Mouse (Mus musculus) brain, embryonic 14.5 days (tissue): ENCODE results near the gene Icam1.

Experiments used
- CTCF ChIP-seq: fragments of 200-500 bp; IDR thresholded peaks from 2 replicates; pipeline ENCODE4 v1.5.1; 2012; ENCODE audit warnings: inconsistent platforms, mild to moderate bottlenecking, moderate library complexity, borderline replicate concordance; ENCODE audit not compliant: insufficient read depth, insufficient read length; ENCODE audit errors: extremely low read depth
- POLR2A ChIP-seq: fragments of 200-500 bp; IDR thresholded peaks from 2 replicates; pipeline ENCODE4 v1.6.1; 2012; ENCODE audit warnings: mild to moderate bottlenecking, inconsistent platforms, borderline replicate concordance; ENCODE audit not compliant: poor library complexity, insufficient read depth, insufficient read length, severe bottlenecking; ENCODE audit errors: extremely low read depth

GRCm38 (mm10) chr9:21039779-21040178, 24.0 kb downstream of the Icam1 start:
- TF ChIP-seq CTCF (no peak), POLR2A (no peak)
